Mouse (Mus musculus): ENCODE measurements around the gene Cish.

- no peak for TF ChIP-seq CTCF (IDR thresholded peaks at IDR 0.05; ENCODE audit: low read depth)
- TF ChIP-seq EP300 (IDR thresholded peaks at IDR 0.05; ENCODE audit: low read depth): no peak
These were observed 30.1 kb downstream of the Cish start for GRCm38 (mm10) chr9:107325904-107326303.
